Mouse (Mus musculus) c-Kit-positive CD71-positive TER-119-negative erythroid progenitor cells, embryonic 14.5 days (primary cell): ENCODE measurements around the gene Gm7324.
"Not testable (repeated sequence)": the region's sequence is repeated elsewhere in the genome, so short reads cannot be mapped to it uniquely, and the experiment has no call there.

Source experiments
- DNase-seq: peaks from one replicate; pipeline ENCODE4 v3.0.0-alpha.2; 2013; ENCODE audit warnings: low read depth

Gm7324 gene

DNA sequence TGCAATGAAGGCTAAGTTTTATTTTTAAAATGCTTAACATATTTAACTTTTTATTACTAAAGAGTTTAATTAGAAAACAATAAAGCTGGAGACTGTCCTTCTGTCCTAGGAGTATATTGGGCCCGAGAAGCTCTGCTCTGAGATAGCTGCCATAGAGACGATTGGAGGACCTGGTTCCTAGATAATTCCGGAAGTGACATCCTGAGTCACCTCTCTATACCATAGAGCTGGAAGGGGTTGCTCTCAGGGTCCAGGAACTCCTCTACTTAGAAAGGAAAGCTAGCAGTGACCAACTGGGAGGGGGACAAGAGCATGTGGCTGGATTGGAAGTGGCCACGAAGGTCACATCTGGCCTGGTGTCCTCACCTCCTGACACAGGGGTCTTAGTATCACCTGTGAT lies at the start of gene Gm7324:
Gene Gm7324, plus strand, starts transcription at position 208 of the 400 bp plus-strand sequence.
- not testable (repeated sequence) for DNase-seq

DNA sequence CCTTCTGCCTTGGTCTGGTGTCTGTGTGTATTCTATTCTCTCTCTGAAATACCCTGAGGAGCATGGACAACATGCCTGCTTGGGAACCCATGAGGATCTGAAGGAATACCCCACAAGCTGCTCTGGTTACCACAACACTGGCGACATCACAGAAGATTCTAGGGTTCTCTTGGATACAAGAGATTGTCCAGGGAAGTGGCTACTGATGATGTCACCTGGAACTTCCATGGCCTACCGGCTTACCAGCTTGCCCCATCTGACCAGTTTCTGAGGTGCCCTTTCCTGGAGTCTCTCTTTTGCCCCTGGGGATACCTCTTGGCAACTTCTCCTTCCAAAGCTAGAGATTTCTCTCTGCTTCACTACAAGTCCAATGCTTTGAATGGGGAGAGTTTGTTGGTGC lies 20.5 kb upstream of the Gm7324 start, which contains the start of gene Gm8165:
Gene Gm8165, minus strand, starts transcription at position 101 of the 400 bp plus-strand sequence.
- DNase-seq: not testable (repeated sequence)

GRCm38 (mm10) chr14:43727385-43727784 lies 29.8 kb downstream of the Gm7324 start, which contains the start of gene Gm16506:
TSS of gene Gm16506 (minus strand) at chr14:43727485.
- not testable (repeated sequence) for DNase-seq

GRCm38 (mm10) chr14:43747566-43747965 lies 49.9 kb downstream of the Gm7324 start, which contains the start of gene Gm6526:
TSS of gene Gm6526 (plus strand) at chr14:43747866.
- DNase-seq: not testable (repeated sequence)
